Mouse (Mus musculus) inflammation-experienced regulatory T-cells, adult 6 months (primary cell): ENCODE data around the gene Ryr3. TPM values are rescaled to one million over a fixed set of nuclear protein-coding genes. Genes with fewer than 3 reads are reported as not detected.

Experiments used
- ATAC-seq: one replicate; pipeline ENCODE4 v1.8.0; 2017
- polyA plus RNA-seq, 3 experiments: library from polyadenylated mRNA; unstranded; fragments of 100-300 nt; shearing (Covaris generic); gene quantifications; one replicate each; pipeline ENCODE4 v1.2.1; 2017

The Ryr3 gene
- polyA plus RNA-seq, 3 experiments from 2014 or later = 1.5 to 2.4 (median 2.2) TPM

- no peak for ATAC-seq
Measured at GRCm38 (mm10) chr2:112909142-112909541, 307.8 kb downstream of the Ryr3 start.

GRCm38 (mm10) chr2:112900747-112901146, 316.1 kb downstream of the Ryr3 start:
- ATAC-seq = no peak

- no peak for ATAC-seq
Measured at GRCm38 (mm10) chr2:112884456-112885114, 332.3 kb downstream of the Ryr3 start.

- ATAC-seq = no peak
Measured at GRCm38 (mm10) chr2:112881805-112882204, 335.1 kb downstream of the Ryr3 start.

GRCm38 (mm10) chr2:112881376-112881775, 335.5 kb downstream of the Ryr3 start:
- no peak for ATAC-seq

- ATAC-seq = no peak
Measured at GRCm38 (mm10) chr2:112877404-112877803, 339.5 kb downstream of the Ryr3 start.

- ATAC-seq = no peak
Measured at GRCm38 (mm10) chr2:112866043-112866551, 350.8 kb downstream of the Ryr3 start.

GRCm38 (mm10) chr2:112861792-112862191, 355.1 kb downstream of the Ryr3 start:
- ATAC-seq = no peak

GRCm38 (mm10) chr2:112845583-112846512, 371.0 kb downstream of the Ryr3 start:
- no peak for ATAC-seq

- no peak for ATAC-seq
Measured at GRCm38 (mm10) chr2:112842877-112843276, 374.0 kb downstream of the Ryr3 start.

- no peak for ATAC-seq
Measured at GRCm38 (mm10) chr2:112831423-112832305, 385.2 kb downstream of the Ryr3 start.

GRCm38 (mm10) chr2:112826571-112826970, 390.3 kb downstream of the Ryr3 start:
- no peak for ATAC-seq

GRCm38 (mm10) chr2:112822721-112823120, 394.2 kb downstream of the Ryr3 start:
- ATAC-seq = no peak

- ATAC-seq = no peak
Measured at GRCm38 (mm10) chr2:112819059-112819458, 397.8 kb downstream of the Ryr3 start.

GRCm38 (mm10) chr2:112816976-112817375, 399.9 kb downstream of the Ryr3 start:
- no peak for ATAC-seq

- no peak for ATAC-seq
Measured at GRCm38 (mm10) chr2:112815960-112816359, 400.9 kb downstream of the Ryr3 start.

- no peak for ATAC-seq
Measured at GRCm38 (mm10) chr2:112812637-112813402, 404.1 kb downstream of the Ryr3 start.

GRCm38 (mm10) chr2:112806015-112806414, 410.9 kb downstream of the Ryr3 start:
- ATAC-seq = no peak

GRCm38 (mm10) chr2:112799995-112800353, 416.9 kb downstream of the Ryr3 start:
- peak; percentile 74 for ATAC-seq

GRCm38 (mm10) chr2:112799351-112799994, 417.4 kb downstream of the Ryr3 start:
- ATAC-seq = no peak

GRCm38 (mm10) chr2:112781631-112782030, 435.3 kb downstream of the Ryr3 start:
- no peak for ATAC-seq
